Mouse (Mus musculus): ENCODE measurements around the gene Elp4. TPM values are rescaled to one million over a fixed set of nuclear protein-coding genes. Genes with fewer than 3 reads are reported as not detected.

The Elp4 gene
- polyA plus RNA-seq, 1 experiment from 2014 or later, result 33.6 TPM

GRCm38 (mm10) chr2:105801536-105801935 is 102.8 kb downstream of the Elp4 start:
- Histone ChIP-seq H3K36me3 (no peaks in the 10 kb centered on the region), H3K4me3 (no peak overlapping the region), H3K9me3 (no peaks in the 10 kb centered on the region), H3K27ac (no peak overlapping the region), H3K27me3 (ENCODE audit: insufficient read depth, poor library complexity, severe bottlenecking) (no peaks in the 10 kb centered on the region), H3K4me1 (no peaks in the 10 kb centered on the region)
- 79% methylated on average over 6 of the region's 6 CpGs for WGBS
- no peak for DNase-seq (ENCODE audit: low spot score)

GRCm38 (mm10) chr2:105800694-105801093 is 103.7 kb downstream of the Elp4 start:
- H3K36me3 ChIP-seq, result no peaks in the 10 kb centered on the region
- H3K27ac ChIP-seq, result no peak overlapping the region
- H3K27me3 ChIP-seq (ENCODE audit: insufficient read depth, poor library complexity, severe bottlenecking), result no peaks in the 10 kb centered on the region
- H3K9me3 ChIP-seq, result no peaks in the 10 kb centered on the region
- WGBS, result 54% methylated on average over 1 of the region's 1 CpGs
- no peaks in the 10 kb centered on the region for H3K4me1 ChIP-seq
- DNase-seq (ENCODE audit: low spot score), result no peak
- no peak overlapping the region for H3K4me3 ChIP-seq

- H3K27ac ChIP-seq, result no peak overlapping the region
- no peak for DNase-seq (ENCODE audit: low spot score)
- 66% methylated on average over 2 of the region's 2 CpGs for WGBS
- no peaks in the 10 kb centered on the region for H3K9me3 ChIP-seq
- H3K4me3 ChIP-seq, result no peak overlapping the region
- H3K36me3 ChIP-seq, result no peaks in the 10 kb centered on the region
- H3K4me1 ChIP-seq, result no peaks in the 10 kb centered on the region
- H3K27me3 ChIP-seq (ENCODE audit: insufficient read depth, poor library complexity, severe bottlenecking), result no peaks in the 10 kb centered on the region
Observed at GRCm38 (mm10) chr2:105799840-105800239, 104.5 kb downstream of the Elp4 start.

GRCm38 (mm10) chr2:105797842-105798241 is 106.5 kb downstream of the Elp4 start:
- no peak for DNase-seq (ENCODE audit: low spot score)
- Histone ChIP-seq H3K4me3 (no peak overlapping the region), H3K9me3 (no peaks in the 10 kb centered on the region), H3K27me3 (ENCODE audit: insufficient read depth, poor library complexity, severe bottlenecking) (no peaks in the 10 kb centered on the region), H3K4me1 (no peaks in the 10 kb centered on the region), H3K36me3 (no peaks in the 10 kb centered on the region), H3K27ac (no peak overlapping the region)

GRCm38 (mm10) chr2:105796101-105796500 is 108.3 kb downstream of the Elp4 start:
- DNase-seq (ENCODE audit: low spot score), result no peak
- Histone ChIP-seq H3K36me3 (no peaks in the 10 kb centered on the region), H3K27me3 (ENCODE audit: insufficient read depth, poor library complexity, severe bottlenecking) (no peaks in the 10 kb centered on the region), H3K4me1 (no peaks in the 10 kb centered on the region), H3K4me3 (no peak overlapping the region), H3K27ac (no peak overlapping the region), H3K9me3 (no peaks in the 10 kb centered on the region)

- no peak for DNase-seq (ENCODE audit: low spot score)
- Histone ChIP-seq H3K36me3 (no peaks in the 10 kb centered on the region), H3K27me3 (ENCODE audit: insufficient read depth, poor library complexity, severe bottlenecking) (no peaks in the 10 kb centered on the region), H3K9me3 (no peaks in the 10 kb centered on the region), H3K27ac (no peak overlapping the region), H3K4me3 (no peak overlapping the region), H3K4me1 (no peaks in the 10 kb centered on the region)
- WGBS, result 76% methylated on average over 12 of the region's 12 CpGs
Observed at GRCm38 (mm10) chr2:105792339-105793120, 111.8 kb downstream of the Elp4 start.

GRCm38 (mm10) chr2:105789936-105790335 is 114.4 kb downstream of the Elp4 start:
- Histone ChIP-seq H3K27me3 (ENCODE audit: insufficient read depth, poor library complexity, severe bottlenecking) (no peaks in the 10 kb centered on the region), H3K27ac (no peak overlapping the region), H3K4me3 (no peak overlapping the region), H3K9me3 (no peaks in the 10 kb centered on the region), H3K4me1 (no peaks in the 10 kb centered on the region), H3K36me3 (no peaks in the 10 kb centered on the region)
- 95% methylated on average over 1 of the region's 1 CpGs for WGBS
- no peak for DNase-seq (ENCODE audit: low spot score)

GRCm38 (mm10) chr2:105787726-105788125 is 116.6 kb downstream of the Elp4 start:
- DNase-seq (ENCODE audit: low spot score), result no peak
- Histone ChIP-seq H3K4me3 (no peak overlapping the region), H3K36me3 (no peaks in the 10 kb centered on the region), H3K9me3 (no peaks in the 10 kb centered on the region), H3K4me1 (no peaks in the 10 kb centered on the region), H3K27me3 (ENCODE audit: insufficient read depth, poor library complexity, severe bottlenecking) (no peaks in the 10 kb centered on the region), H3K27ac (no peak overlapping the region)
- 67% methylated on average over 4 of the region's 4 CpGs for WGBS

GRCm38 (mm10) chr2:105786986-105787385 is 117.4 kb downstream of the Elp4 start:
- Histone ChIP-seq H3K4me3 (no peak overlapping the region), H3K27ac (no peak overlapping the region), H3K4me1 (no peaks in the 10 kb centered on the region), H3K36me3 (no peaks in the 10 kb centered on the region), H3K9me3 (no peaks in the 10 kb centered on the region), H3K27me3 (ENCODE audit: insufficient read depth, poor library complexity, severe bottlenecking) (no peaks in the 10 kb centered on the region)
- DNase-seq (ENCODE audit: low spot score), result no peak
- WGBS, result 59% methylated on average over 2 of the region's 2 CpGs

- no peaks in the 10 kb centered on the region for H3K9me3 ChIP-seq
- DNase-seq (ENCODE audit: low spot score), result no peak
- no peak overlapping the region for H3K4me3 ChIP-seq
- no peaks in the 10 kb centered on the region for H3K27me3 ChIP-seq (ENCODE audit: insufficient read depth, poor library complexity, severe bottlenecking)
- WGBS, result 78% methylated on average over 5 of the region's 5 CpGs
- no peak overlapping the region for H3K27ac ChIP-seq
- H3K36me3 ChIP-seq, result no peaks in the 10 kb centered on the region
- H3K4me1 ChIP-seq, result no peaks in the 10 kb centered on the region
Observed at GRCm38 (mm10) chr2:105782885-105783284, 121.5 kb downstream of the Elp4 start.

- DNase-seq (ENCODE audit: low spot score), result no peak
- WGBS, result 90% methylated on average over 1 of the region's 1 CpGs
- Histone ChIP-seq H3K4me3 (no peak overlapping the region), H3K36me3 (no peaks in the 10 kb centered on the region), H3K9me3 (no peaks in the 10 kb centered on the region), H3K27ac (no peak overlapping the region), H3K27me3 (ENCODE audit: insufficient read depth, poor library complexity, severe bottlenecking) (no peaks in the 10 kb centered on the region), H3K4me1 (no peaks in the 10 kb centered on the region)
Observed at GRCm38 (mm10) chr2:105780739-105781138, 123.6 kb downstream of the Elp4 start.

- H3K4me3 ChIP-seq, result no peak overlapping the region
Observed at GRCm38 (mm10) chr2:105779320-105779891, 125.0 kb downstream of the Elp4 start.

GRCm38 (mm10) chr2:105771314-105771713 is 133.1 kb downstream of the Elp4 start:
- H3K9me3 ChIP-seq, result no peaks in the 10 kb centered on the region
- H3K4me1 ChIP-seq, result no peaks in the 10 kb centered on the region

More at GRCm38 (mm10) chr2:105779320-105779891, 125.0 kb downstream of the Elp4 start:
- 44% methylated on average over 6 of the region's 6 CpGs for WGBS
- Histone ChIP-seq H3K9me3 (no peaks in the 10 kb centered on the region), H3K27ac (no peak overlapping the region), H3K36me3 (no peaks in the 10 kb centered on the region), H3K27me3 (ENCODE audit: insufficient read depth, poor library complexity, severe bottlenecking) (no peaks in the 10 kb centered on the region), H3K4me1 (no peaks in the 10 kb centered on the region)
- no peak for DNase-seq (ENCODE audit: low spot score)

More at GRCm38 (mm10) chr2:105771314-105771713, 133.1 kb downstream of the Elp4 start:
- no peak overlapping the region for H3K4me3 ChIP-seq
- no peak for DNase-seq (ENCODE audit: low spot score)
- H3K36me3 ChIP-seq, result 0 out of 2 replicates have a peak, but pooled peaks cover 5% of the 10 kb centered on the region
- WGBS, result 80% methylated on average over 3 of the region's 3 CpGs
- H3K27ac ChIP-seq, result no peak overlapping the region
- H3K27me3 ChIP-seq (ENCODE audit: insufficient read depth, poor library complexity, severe bottlenecking), result no peaks in the 10 kb centered on the region
